Mouse (Mus musculus) urinary bladder, postnatal 10 days (tissue): Measurements from ENCODE around the gene Mdm2.

Experiments used
- DNase-seq: peaks from one replicate; pipeline ENCODE4 v3.0.0; 2022; ENCODE audit warnings: low spot score

The Mdm2 gene

GRCm38 (mm10) chr10:117655460-117655859 lies 55.1 kb downstream of the Mdm2 start:
- DNase-seq, result no peak

DNA sequence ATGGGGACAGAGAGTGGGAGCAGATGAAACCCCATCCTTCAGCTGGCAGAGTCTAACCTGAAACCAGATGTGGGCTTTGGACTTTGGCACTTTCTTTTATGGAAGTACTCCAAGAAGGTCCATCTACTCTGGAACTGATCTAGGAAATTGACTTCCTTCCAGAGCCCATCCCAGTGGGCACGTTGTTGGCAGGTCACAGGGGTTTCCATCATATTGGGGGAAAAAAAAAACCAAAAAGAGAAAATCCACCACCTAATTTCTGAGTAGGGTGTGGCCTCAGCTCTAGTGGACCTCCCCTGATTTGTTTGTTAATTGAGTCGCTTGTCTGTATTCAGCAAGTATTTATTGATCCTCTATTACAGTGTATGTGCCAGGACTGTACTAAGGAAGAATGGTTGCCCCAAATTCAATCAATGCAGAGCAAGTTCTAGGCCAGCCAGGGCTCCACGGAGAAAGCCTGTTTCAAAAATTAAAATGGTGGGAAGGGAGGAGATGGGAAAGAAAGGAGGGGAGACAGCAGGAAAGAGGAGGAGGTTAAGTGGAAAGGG lies 55.9 kb downstream of the Mdm2 start:
- DNase-seq, result no peak

GRCm38 (mm10) chr10:117653779-117654173 lies 56.8 kb downstream of the Mdm2 start:
- DNase-seq, result no peak

- no peak for DNase-seq
Observed at GRCm38 (mm10) chr10:117652930-117653778, 57.4 kb downstream of the Mdm2 start.

GRCm38 (mm10) chr10:117652378-117652774 lies 58.2 kb downstream of the Mdm2 start:
- no peak for DNase-seq

DNA sequence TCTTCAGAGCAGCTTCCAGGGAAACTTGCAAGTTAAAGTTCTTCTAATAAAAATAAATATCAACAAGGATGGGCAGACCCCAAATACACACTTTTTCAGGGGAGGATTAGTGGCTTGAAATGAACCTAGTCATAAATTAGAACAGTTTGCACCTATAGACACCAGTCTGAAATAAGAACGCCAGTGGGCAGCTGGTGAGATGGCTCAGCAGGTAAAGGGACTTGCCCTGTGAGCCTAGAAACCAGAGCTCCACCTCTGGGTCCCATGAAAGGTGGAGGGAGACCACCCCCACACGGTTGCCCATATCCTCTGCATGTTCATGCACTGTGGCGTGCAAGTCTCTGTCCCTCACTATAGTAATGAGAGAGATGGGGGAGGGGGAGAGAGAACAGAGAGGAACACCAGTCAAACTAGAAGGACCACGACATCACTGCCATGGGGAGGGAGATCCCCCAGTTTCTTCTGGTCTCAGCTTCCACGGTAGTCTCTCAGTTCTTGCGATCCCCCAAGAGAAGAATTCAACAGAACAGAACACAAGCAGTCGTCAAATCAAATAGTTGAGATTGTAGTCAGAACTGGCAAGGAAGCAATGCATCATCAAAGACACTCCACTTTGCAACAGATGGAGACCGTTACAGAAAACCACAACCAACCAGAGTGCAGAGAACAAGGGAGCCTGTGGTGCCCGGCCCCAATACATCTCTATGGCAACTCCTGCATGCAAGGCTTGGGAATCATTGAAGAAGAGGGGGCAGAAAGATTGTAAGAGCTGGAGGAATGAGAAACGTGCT lies 58.8 kb downstream of the Mdm2 start:
- DNase-seq, result no peak

DNA sequence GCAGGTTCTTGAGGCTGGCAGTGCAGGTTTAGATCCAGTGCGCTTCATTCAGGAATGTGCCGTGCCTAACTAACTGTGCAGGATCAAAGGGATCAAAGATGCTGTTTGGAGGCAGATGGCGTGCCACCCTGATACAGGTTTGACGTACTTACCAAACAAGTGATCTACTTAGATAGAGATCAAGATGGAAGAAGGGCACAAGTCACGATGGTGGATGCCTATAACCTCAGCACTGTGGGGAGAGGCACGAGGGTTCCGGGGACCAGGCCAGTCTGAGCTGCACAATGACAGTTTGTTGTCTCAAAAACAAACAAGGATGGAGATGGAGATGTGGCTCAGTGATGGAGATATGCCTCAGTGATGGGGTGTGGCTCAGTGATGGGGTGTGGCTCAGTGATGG lies 59.8 kb downstream of the Mdm2 start:
- no peak for DNase-seq

- no peak for DNase-seq
Observed at GRCm38 (mm10) chr10:117650042-117650655, 60.4 kb downstream of the Mdm2 start.

- no peak for DNase-seq
Observed at GRCm38 (mm10) chr10:117649292-117650041, 61.1 kb downstream of the Mdm2 start.

- DNase-seq, result no peak
Observed at GRCm38 (mm10) chr10:117648643-117649042, 61.9 kb downstream of the Mdm2 start.

- DNase-seq, result no peak
Observed at GRCm38 (mm10) chr10:117647964-117648472, 62.5 kb downstream of the Mdm2 start.

DNA sequence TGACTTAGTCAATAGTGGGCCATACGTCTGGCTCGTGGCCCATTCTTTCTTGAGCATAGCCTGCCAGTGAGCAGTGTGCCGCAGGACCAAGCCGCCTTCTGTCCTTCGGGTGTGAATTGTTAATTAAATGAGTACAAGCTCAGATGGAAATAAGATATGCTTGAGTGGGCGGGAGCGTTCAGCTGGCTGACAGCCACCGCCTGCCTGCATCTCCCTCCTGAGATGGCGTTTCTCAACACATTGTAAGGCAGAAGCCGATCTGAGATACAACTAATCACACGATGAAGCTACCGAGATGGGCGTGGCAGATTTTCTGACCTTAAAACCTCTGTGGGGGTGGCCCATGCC lies 63.4 kb downstream of the Mdm2 start:
- DNase-seq, result no peak

GRCm38 (mm10) chr10:117646482-117647157 lies 63.9 kb downstream of the Mdm2 start:
- no peak for DNase-seq

- no peak for DNase-seq
Observed at GRCm38 (mm10) chr10:117645487-117645964, 65.0 kb downstream of the Mdm2 start.

- DNase-seq, result no peak
Observed at GRCm38 (mm10) chr10:117644828-117645227, 65.7 kb downstream of the Mdm2 start.

- DNase-seq, result no peak
Observed at GRCm38 (mm10) chr10:117644429-117644748, 66.2 kb downstream of the Mdm2 start.

DNA sequence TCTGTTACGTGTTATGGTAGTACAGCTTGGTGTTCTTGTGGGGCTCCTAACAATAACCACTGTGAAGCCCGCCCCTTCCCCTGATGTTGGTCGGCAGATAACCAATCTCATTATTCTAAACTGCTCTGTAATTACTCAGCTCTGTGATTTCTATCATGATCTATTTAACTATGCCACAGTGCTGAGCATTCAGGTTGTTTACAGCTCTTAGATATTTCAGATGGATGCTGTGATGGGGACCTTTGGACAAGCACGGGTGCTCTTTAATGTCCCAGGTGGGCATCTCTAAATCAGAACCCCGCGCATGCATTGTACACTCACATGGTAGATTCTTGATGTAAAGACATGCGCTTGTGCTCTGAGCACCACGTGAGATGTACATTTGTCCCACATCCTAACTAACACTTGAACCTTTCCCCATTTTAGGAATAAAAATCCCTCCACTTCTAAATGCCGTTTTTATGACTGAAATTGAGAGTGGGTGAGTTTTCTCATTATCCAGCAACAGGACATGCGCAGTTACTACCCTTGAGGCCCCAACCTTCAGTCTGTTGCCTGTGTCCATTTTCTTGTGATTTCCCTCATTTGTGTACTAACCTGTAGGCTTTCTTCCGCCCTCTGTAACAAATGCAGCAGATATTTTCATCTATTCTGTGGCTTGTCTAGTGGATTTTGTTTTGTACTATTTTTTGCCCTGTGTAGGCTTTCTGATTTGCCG lies 66.7 kb downstream of the Mdm2 start:
- no peak for DNase-seq

DNA sequence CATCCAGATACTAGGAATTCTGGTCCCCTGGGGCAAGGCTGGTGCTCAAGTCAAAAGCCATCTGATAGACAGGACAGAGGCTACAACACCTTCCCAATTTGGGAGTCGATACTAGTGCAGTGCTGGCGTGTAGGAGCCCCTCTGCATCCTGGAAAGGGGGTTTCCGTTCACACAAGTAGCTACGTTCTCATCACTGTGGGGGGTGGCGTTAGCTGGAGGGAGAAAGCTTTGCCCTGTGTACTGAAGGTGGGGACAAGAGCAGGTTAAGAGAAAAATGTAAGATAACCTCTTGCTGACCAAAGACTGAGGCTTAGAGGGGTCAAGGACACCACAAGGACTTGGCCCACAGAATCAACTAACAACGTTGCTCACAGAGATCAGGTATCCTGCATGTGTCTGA lies 67.3 kb downstream of the Mdm2 start:
- no peak for DNase-seq

GRCm38 (mm10) chr10:117642491-117643262 lies 67.9 kb downstream of the Mdm2 start:
- DNase-seq, result no peak

- no peak for DNase-seq
Observed at GRCm38 (mm10) chr10:117642201-117642450, 68.4 kb downstream of the Mdm2 start.
